Mouse (Mus musculus) urinary bladder, postnatal 10 days (tissue): ENCODE results near the gene Spata17.

Source experiments
- DNase-seq: peaks from one replicate; pipeline ENCODE4 v3.0.0; 2022; ENCODE audit warnings: low spot score

Gene Spata17

DNA sequence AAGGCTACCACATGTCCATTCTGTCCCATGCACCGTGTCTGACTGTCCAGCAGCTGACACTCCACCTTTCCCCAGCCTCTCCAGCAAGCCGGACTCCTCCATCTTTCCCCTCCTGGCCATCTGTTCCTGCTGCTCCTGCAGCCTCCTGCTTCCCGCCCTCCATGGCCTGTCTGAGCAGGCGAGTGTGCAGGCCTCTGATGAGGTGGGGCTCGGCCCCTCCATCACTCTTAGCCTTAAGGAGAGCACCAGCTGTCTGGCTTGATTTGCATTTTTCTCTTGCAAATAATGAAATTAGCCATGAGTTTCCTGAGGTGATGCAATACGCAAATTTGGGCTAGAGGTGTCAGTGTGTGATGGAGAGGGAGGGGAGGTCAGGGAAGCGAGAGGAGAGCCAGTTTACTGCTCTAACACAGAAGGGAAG is 211.8 kb downstream of the Spata17 start:
- DNase-seq = no peak

DNA sequence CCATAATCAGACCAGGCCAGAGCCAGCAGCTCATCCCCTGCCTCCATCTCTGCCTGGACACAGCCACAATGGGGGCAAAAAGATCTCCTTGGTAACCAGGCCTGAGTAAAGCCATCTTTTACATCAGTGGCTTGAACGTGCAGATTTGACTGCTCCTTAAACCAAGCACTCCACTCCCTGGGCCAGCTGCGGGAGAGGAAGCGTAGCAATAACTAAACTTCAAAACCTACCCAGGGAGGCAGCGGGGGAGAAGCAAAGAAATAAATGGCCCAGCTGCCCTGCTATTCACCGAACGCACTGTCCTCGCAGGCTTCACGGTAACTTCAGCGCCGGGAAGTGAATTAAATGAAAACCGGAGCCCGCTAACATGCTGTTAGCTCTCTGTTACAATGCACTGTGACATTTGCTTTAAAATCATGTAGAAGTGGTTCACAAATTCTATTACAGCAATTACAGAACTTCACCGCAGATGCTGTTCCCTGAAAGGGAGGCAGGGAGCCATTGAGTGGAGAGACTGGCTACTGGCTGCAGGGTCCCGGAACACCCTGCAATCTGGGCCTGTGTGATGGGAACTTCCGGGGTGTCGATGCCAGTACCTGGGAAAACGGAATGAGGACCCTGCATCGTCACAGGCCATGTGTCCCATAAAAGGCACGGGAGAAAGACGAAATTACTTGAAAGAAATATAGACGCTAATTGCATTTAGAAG is 217.5 kb downstream of the Spata17 start:
- DNase-seq = no peak
